Mouse (Mus musculus) midbrain, embryonic 12.5 days (tissue): Measurements from ENCODE around the gene Garnl3. TPM values are rescaled to one million over a fixed set of nuclear protein-coding genes. Genes with fewer than 3 reads are reported as not detected.

Experiments used
- ATAC-seq: fragments of 200-750 bp; cut with Nextera tagmentation; 2 replicates; pipeline ENCODE4 v1.8.0; 2017; ENCODE audit warnings: low read depth, moderate TSS enrichment, moderate library complexity; ENCODE audit not compliant: low FRiP score
- H3K27ac ChIP-seq: fragments of 300-500 bp; sonication (generic); replicated peaks from 2 replicates; pipeline ENCODE4 v1.5.1; 2016; ENCODE audit warnings: mild to moderate bottlenecking
- H3K27me3 ChIP-seq: fragments of 300-500 bp; sonication (generic); 2 replicates; pipeline ENCODE4 v1.6.1; 2016; ENCODE audit warnings: mild to moderate bottlenecking
- H3K36me3 ChIP-seq: fragments of 300-500 bp; sonication (generic); 2 replicates; pipeline ENCODE4 v1.6.1; 2016
- H3K4me1 ChIP-seq: fragments of 300-500 bp; sonication (generic); 2 replicates; pipeline ENCODE4 v1.6.1; 2016
- H3K4me2 ChIP-seq: fragments of 300-500 bp; sonication (generic); replicated peaks from 2 replicates; pipeline ENCODE4 v1.6.1; 2016; ENCODE audit warnings: mild to moderate bottlenecking, moderate library complexity
- H3K4me3 ChIP-seq: fragments of 300-500 bp; sonication (generic); 2 replicates; pipeline ENCODE4 v1.5.1; 2016; ENCODE audit warnings: mild to moderate bottlenecking
- H3K9ac ChIP-seq: fragments of 300-500 bp; sonication (generic); replicated peaks from 2 replicates; pipeline ENCODE4 v1.6.1; 2016; ENCODE audit warnings: mild to moderate bottlenecking, moderate library complexity
- H3K9me3 ChIP-seq: fragments of 300-500 bp; sonication (generic); 2 replicates; pipeline ENCODE4 v1.6.1; 2016; ENCODE audit warnings: mild to moderate bottlenecking
- WGBS: fragments of 180-500 bp; shearing (Covaris S2); methylation state at CpG from one replicate; pipeline ENCODE4 v1.1.7; 2016; 5-methylcytosine and 5-hydroxymethylcytosine counted together
- polyA plus RNA-seq: library from polyadenylated mRNA; unstranded; fragments of >200 nt; fragmentation: Nextera tagmentation; extraction: Ambion mirVana; gene quantifications from 2 replicates; pipeline ENCODE4 v1.2.1, GENCODE M21; 2016

The Garnl3 gene
- polyA plus RNA-seq, 1 experiment from 2014 or later, result 16.6 TPM

DNA sequence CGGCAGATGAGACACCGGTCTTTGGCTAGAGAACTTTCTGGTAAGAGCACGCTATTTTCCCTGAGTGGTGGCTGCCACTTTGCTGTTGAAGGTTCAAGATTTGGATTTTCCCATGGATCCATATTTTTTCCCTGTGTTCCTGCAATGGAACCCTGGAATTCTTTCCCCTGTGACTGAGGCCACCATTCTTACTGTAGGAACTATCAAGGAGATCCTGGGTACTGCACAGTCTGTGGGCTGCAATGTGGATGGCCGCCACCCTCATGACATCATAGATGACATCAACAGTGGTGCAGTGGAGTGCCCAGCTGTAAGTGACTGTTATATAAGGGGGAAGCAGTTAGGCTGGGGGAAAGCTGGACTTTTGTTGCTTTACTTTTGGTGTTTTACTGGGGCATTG is 167.9 kb downstream of the Garnl3 start:
- 75% methylated on average over 4 of the region's 4 CpGs for WGBS
- H3K4me1 ChIP-seq, result peaks cover 56% of the 10 kb centered on the region
- H3K27me3 ChIP-seq, result no peaks in the 10 kb centered on the region
- peak overlapping the region; percentile 78 for H3K4me2 ChIP-seq
- H3K9me3 ChIP-seq, result no peaks in the 10 kb centered on the region
- H3K4me3 ChIP-seq, result peak overlapping the region; percentile 74
- peaks cover 25% of the 10 kb centered on the region for H3K36me3 ChIP-seq
- H3K9ac ChIP-seq, result no peak overlapping the region
- no peak overlapping the region for H3K27ac ChIP-seq
- no peak for ATAC-seq

DNA sequence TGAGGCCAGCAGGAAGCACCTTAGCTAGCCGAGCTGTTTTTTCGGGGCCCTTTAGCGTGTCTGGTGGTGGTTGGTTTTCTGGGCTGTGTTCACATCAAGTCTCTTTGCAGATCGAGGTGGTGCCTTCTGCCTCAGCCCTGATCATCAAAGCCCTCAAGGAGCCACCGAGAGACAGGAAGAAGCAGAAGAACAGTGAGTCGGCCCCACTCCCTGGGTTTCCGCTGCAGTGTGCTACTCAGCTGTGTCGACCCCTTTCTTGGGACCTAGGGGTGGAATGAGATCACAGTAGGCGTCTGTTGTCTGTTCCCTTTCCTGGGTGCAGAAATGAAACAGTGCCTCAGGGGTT is 168.6 kb downstream of the Garnl3 start:
- Histone ChIP-seq H3K27me3 (no peaks in the 10 kb centered on the region), H3K4me1 (peaks cover 54% of the 10 kb centered on the region), H3K36me3 (peaks cover 27% of the 10 kb centered on the region), H3K27ac (peak overlapping the region; percentile 75; the same call in 1 of the 2 replicates), H3K9me3 (no peaks in the 10 kb centered on the region), H3K4me2 (peak overlapping the region; percentile 78), H3K9ac (peak overlapping the region; percentile 93), H3K4me3 (peak overlapping the region; percentile 74)
- no peak for ATAC-seq
- WGBS, result 11% methylated on average over 9 of the region's 9 CpGs

GRCm38 (mm10) chr2:32962062-32962874 is 169.2 kb downstream of the Garnl3 start:
- peak overlapping the region; percentile 93 for H3K9ac ChIP-seq
- H3K27me3 ChIP-seq, result no peaks in the 10 kb centered on the region
- WGBS, result under 1% methylated on average over 33 of the region's 33 CpGs
- H3K4me3 ChIP-seq, result peak overlapping the region; percentile 74
- H3K4me1 ChIP-seq, result peaks cover 48% of the 10 kb centered on the region
- H3K36me3 ChIP-seq, result peaks cover 28% of the 10 kb centered on the region
- ATAC-seq, result no peak
- H3K27ac ChIP-seq, result peak overlapping the region; percentile 75
- H3K4me2 ChIP-seq, result peak overlapping the region; percentile 78
- no peaks in the 10 kb centered on the region for H3K9me3 ChIP-seq

- WGBS, result 3% methylated on average over 55 of the region's 55 CpGs
- H3K4me1 ChIP-seq, result peaks cover 46% of the 10 kb centered on the region
- peak within 1 kb of the TSS; percentile 75 for H3K27ac ChIP-seq
- peak within 1 kb of the TSS; percentile 74 for H3K4me3 ChIP-seq
- H3K9ac ChIP-seq, result peak within 1 kb of the TSS; percentile 93
- H3K4me2 ChIP-seq, result peak within 1 kb of the TSS; percentile 78
- ATAC-seq, result peak; percentile 93
- no peaks in the 10 kb centered on the region for H3K27me3 ChIP-seq
- no peaks in the 10 kb centered on the region for H3K9me3 ChIP-seq
- peaks cover 35% of the 10 kb centered on the region for H3K36me3 ChIP-seq
Measured at GRCm38 (mm10) chr2:32961192-32961995, 170.1 kb downstream of the Garnl3 start, which contains the start of the genes Rpl12 and Lrsam1. Rpl12 (plus strand) TSS chr2:32961559. Lrsam1 (minus strand) TSS chr2:32961614.

- Histone ChIP-seq H3K27me3 (no peaks in the 10 kb centered on the region), H3K4me3 (peak overlapping the region; percentile 74; the same call in 1 of the 2 replicates), H3K4me2 (peak overlapping the region; percentile 78), H3K4me1 (peaks cover 37% of the 10 kb centered on the region), H3K9ac (peak overlapping the region; percentile 93), H3K27ac (no peak overlapping the region), H3K9me3 (no peaks in the 10 kb centered on the region), H3K36me3 (peaks cover 41% of the 10 kb centered on the region)
- ATAC-seq, result no peak
- 93% methylated on average over 4 of the region's 4 CpGs for WGBS
Measured at GRCm38 (mm10) chr2:32960273-32960672, 171.2 kb downstream of the Garnl3 start.

DNA sequence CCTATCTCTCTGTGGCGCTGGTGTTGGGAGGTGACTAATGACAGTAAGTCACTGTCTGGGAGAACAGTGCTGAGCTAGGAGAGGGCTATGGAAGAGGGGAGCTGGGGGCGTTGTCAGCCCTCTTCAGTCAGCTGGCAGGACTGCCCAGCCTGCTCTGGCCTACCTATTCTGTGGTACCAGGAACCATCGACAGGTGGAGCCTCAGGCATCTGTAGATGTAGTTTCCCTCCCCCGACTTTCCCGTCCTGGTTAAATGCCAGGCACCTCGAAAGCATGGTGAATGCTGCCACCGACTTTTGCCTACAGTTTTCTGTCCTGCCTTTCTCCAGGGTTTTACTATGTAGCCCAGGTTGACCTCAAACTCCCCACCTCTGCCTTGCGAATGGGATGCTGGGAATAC is 174.1 kb downstream of the Garnl3 start:
- Histone ChIP-seq H3K36me3 (peaks cover 37% of the 10 kb centered on the region), H3K27ac (no peak overlapping the region), H3K27me3 (no peaks in the 10 kb centered on the region), H3K4me1 (peaks cover 16% of the 10 kb centered on the region), H3K9ac (no peak overlapping the region), H3K4me2 (no peak overlapping the region), H3K9me3 (no peaks in the 10 kb centered on the region), H3K4me3 (no peak overlapping the region)
- 69% methylated on average over 8 of the region's 8 CpGs for whole genome bisulfite sequencing
- ATAC-seq, result no peak

DNA sequence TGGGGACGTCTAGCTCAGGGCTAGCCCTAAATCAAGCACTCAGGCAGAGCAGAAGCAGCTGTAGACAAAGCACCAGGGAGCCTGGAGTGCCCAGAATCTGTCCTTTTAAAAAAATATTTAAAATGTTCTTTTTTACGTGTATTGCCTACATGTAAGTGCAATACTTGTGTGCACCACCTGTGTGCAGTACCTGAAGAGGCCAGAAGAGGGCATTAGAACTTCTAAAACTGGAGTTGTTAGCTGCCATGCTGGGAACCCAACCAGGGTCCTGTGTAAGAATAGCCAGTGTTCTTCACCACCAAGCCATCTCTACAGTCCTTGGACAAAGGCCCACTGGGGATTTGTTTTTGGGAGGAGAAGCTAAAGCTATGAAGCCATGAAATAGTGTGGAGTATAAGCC is 176.9 kb downstream of the Garnl3 start:
- Histone ChIP-seq H3K9me3 (no peaks in the 10 kb centered on the region), H3K36me3 (peaks cover 61% of the 10 kb centered on the region), H3K9ac (no peak overlapping the region), H3K4me2 (no peak overlapping the region), H3K27me3 (no peaks in the 10 kb centered on the region), H3K4me3 (no peak overlapping the region), H3K4me1 (no peaks in the 10 kb centered on the region), H3K27ac (no peak overlapping the region)
- ATAC-seq, result no peak
- WGBS, result 91% methylated on average over 2 of the region's 2 CpGs

DNA sequence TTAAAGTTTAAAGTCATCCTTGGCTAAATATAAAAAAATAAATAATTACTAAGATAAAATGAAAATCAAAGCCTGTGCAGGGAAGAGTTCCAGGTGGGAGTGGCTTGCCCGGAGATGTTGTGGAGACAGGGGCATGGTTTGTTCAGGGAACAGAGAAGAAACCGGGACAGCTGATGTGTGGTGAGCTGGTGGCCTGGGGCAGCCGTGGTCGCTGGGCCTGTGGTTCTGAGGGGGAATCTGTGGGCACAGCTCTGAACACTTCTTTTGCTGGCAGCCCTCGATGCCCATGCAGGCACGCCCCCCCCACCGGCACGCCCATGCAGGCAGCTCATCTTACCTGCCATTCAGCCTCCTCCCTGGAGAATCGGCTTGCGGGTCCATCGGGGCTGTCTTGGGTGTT is 184.0 kb downstream of the Garnl3 start:
- Histone ChIP-seq H3K27me3 (no peaks in the 10 kb centered on the region), H3K4me3 (no peak overlapping the region), H3K4me1 (no peaks in the 10 kb centered on the region), H3K36me3 (peaks cover 77% of the 10 kb centered on the region), H3K9ac (no peak overlapping the region), H3K9me3 (no peaks in the 10 kb centered on the region), H3K4me2 (no peak overlapping the region), H3K27ac (no peak overlapping the region)
- ATAC-seq, result no peak
- 93% methylated on average over 11 of the region's 11 CpGs for WGBS

- Histone ChIP-seq H3K9ac (no peak overlapping the region), H3K4me3 (no peak overlapping the region), H3K27me3 (no peaks in the 10 kb centered on the region), H3K4me1 (no peaks in the 10 kb centered on the region), H3K36me3 (peaks cover 62% of the 10 kb centered on the region), H3K9me3 (no peaks in the 10 kb centered on the region), H3K4me2 (no peak overlapping the region), H3K27ac (no peak overlapping the region)
- WGBS, result 94% methylated on average over 4 of the region's 4 CpGs
- ATAC-seq, result no peak
Measured at GRCm38 (mm10) chr2:32940483-32940882, 191.0 kb downstream of the Garnl3 start.

DNA sequence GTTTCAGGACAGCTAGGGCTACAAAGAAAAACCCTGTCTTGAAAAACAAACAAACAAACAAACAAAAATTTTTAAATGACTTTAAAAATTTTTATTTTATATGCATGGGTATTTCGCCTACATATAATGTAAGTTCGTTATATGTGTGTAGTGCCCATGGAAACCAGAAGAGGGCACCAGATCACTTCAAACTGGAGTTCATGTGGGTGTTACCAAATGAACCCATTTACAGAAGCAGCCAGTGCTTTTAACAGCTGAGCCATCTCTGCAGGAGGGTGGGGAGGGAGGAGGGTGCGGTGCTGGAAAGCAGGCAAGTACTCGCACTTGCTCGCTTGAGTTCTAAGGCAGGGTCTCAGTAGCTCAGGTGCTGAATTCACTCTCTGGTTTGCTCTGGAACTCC is 192.0 kb downstream of the Garnl3 start:
- Histone ChIP-seq H3K4me1 (no peaks in the 10 kb centered on the region), H3K9me3 (no peaks in the 10 kb centered on the region), H3K4me3 (no peak overlapping the region), H3K4me2 (no peak overlapping the region), H3K36me3 (peaks cover 61% of the 10 kb centered on the region), H3K27ac (no peak overlapping the region), H3K9ac (no peak overlapping the region), H3K27me3 (no peaks in the 10 kb centered on the region)
- ATAC-seq, result no peak
- WGBS, result 67% methylated on average over 5 of the region's 5 CpGs

DNA sequence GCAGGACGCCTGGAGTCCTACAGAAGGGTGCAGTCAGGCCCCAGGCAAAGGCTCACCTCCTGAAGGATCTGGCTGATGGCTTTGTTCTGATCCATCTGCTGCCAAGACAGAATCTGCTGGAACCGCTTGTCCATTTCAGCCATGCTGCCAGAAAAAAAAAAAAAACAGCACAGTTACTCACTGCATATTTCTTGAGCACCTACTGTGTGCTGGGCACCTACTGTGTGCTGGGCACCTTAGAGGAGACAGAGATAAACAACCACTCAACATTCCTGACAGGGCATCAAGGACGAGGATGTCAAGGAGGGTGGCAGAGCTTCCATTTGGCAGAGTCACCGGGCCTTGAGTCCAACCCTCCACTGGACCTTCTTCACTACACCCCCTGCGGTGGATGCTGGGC is 192.7 kb downstream of the Garnl3 start:
- H3K36me3 ChIP-seq, result peaks cover 62% of the 10 kb centered on the region
- no peak for ATAC-seq
- no peaks in the 10 kb centered on the region for H3K27me3 ChIP-seq
- H3K27ac ChIP-seq, result no peak overlapping the region
- H3K4me1 ChIP-seq, result no peaks in the 10 kb centered on the region
- H3K9me3 ChIP-seq, result no peaks in the 10 kb centered on the region
- H3K4me3 ChIP-seq, result no peak overlapping the region
- no peak overlapping the region for H3K4me2 ChIP-seq
- WGBS, result 88% methylated on average over 5 of the region's 5 CpGs
- H3K9ac ChIP-seq, result no peak overlapping the region
